Mouse (Mus musculus): ENCODE data around the gene Npas2. TPM values are rescaled to one million over a fixed set of nuclear protein-coding genes. Genes with fewer than 3 reads are reported as not detected.

Gene Npas2
- polyA plus RNA-seq, 1 experiment: not detected

GRCm38 (mm10) chr1:39307291-39307690 is 113.8 kb downstream of the Npas2 start:
- TF ChIP-seq CTCF (IDR thresholded peaks at IDR 0.05; ENCODE audit: insufficient read depth, low read depth, low read length) (no peak), POLR2A (IDR thresholded peaks at IDR 0.05; ENCODE audit: insufficient read depth, low read depth, low read length) (no peak)
- Histone ChIP-seq H3K4me1 (ENCODE audit: control insufficient read depth, insufficient read depth, low read length) (peaks cover 16% of the 10 kb centered on the region), H3K27ac (ENCODE audit: insufficient read depth, low read depth, low read length) (peak overlapping the region; percentile 68; the same call in 1 of the 2 replicates), H3K4me3 (ENCODE audit: insufficient read depth, low read depth, low read length) (no peak overlapping the region)

- 69% methylated on average over 2 of the region's 2 CpGs for WGBS
- TF ChIP-seq CTCF (IDR thresholded peaks at IDR 0.05; ENCODE audit: insufficient read depth, low read depth, low read length): no peak
- TF ChIP-seq POLR2A (IDR thresholded peaks at IDR 0.05; ENCODE audit: insufficient read depth, low read depth, low read length): no peak
- H3K4me1 ChIP-seq (ENCODE audit: control insufficient read depth, insufficient read depth, low read length): peaks cover 20% of the 10 kb centered on the region
- H3K27ac ChIP-seq (ENCODE audit: insufficient read depth, low read depth, low read length): no peak overlapping the region
- H3K4me3 ChIP-seq (ENCODE audit: insufficient read depth, low read depth, low read length): no peak overlapping the region
Measured at GRCm38 (mm10) chr1:39307971-39308370, 114.4 kb downstream of the Npas2 start.

GRCm38 (mm10) chr1:39309548-39309947 is 116.0 kb downstream of the Npas2 start:
- Histone ChIP-seq H3K4me1 (ENCODE audit: control insufficient read depth, insufficient read depth, low read length) (peaks cover 28% of the 10 kb centered on the region), H3K4me3 (ENCODE audit: insufficient read depth, low read depth, low read length) (no peak overlapping the region), H3K27ac (ENCODE audit: insufficient read depth, low read depth, low read length) (no peak overlapping the region)
- WGBS: 93% methylated on average over 7 of the region's 7 CpGs
- TF ChIP-seq CTCF (IDR thresholded peaks at IDR 0.05; ENCODE audit: insufficient read depth, low read depth, low read length): no peak
- TF ChIP-seq POLR2A (IDR thresholded peaks at IDR 0.05; ENCODE audit: insufficient read depth, low read depth, low read length): no peak

GRCm38 (mm10) chr1:39312345-39312967 is 118.9 kb downstream of the Npas2 start:
- H3K4me3 ChIP-seq (ENCODE audit: insufficient read depth, low read depth, low read length): no peak overlapping the region
- H3K4me1 ChIP-seq (ENCODE audit: control insufficient read depth, insufficient read depth, low read length): peaks cover 22% of the 10 kb centered on the region
- peak overlapping the region; percentile 20; the same call in 1 of the 2 replicates for H3K27ac ChIP-seq (ENCODE audit: insufficient read depth, low read depth, low read length)
- 58% methylated on average over 25 of the region's 25 CpGs for WGBS
- TF ChIP-seq POLR2A (IDR thresholded peaks at IDR 0.05; ENCODE audit: insufficient read depth, low read depth, low read length) (no peak), CTCF (IDR thresholded peaks at IDR 0.05; ENCODE audit: insufficient read depth, low read depth, low read length) (no peak)

- H3K27ac ChIP-seq (ENCODE audit: insufficient read depth, low read depth, low read length): 0 out of 2 replicates have a peak overlapping the region, but pooled peaks have one; percentile 20
- no peak for TF ChIP-seq CTCF (IDR thresholded peaks at IDR 0.05; ENCODE audit: insufficient read depth, low read depth, low read length)
- TF ChIP-seq POLR2A (IDR thresholded peaks at IDR 0.05; ENCODE audit: insufficient read depth, low read depth, low read length): no peak
- WGBS: 49% methylated on average over 10 of the region's 10 CpGs
Measured at GRCm38 (mm10) chr1:39313352-39314245, 120.1 kb downstream of the Npas2 start.

GRCm38 (mm10) chr1:39317935-39318334 is 124.4 kb downstream of the Npas2 start:
- no peak overlapping the region for H3K27ac ChIP-seq (ENCODE audit: insufficient read depth, low read depth, low read length)
- WGBS: 58% methylated on average over 2 of the region's 2 CpGs
- no peak for TF ChIP-seq CTCF (IDR thresholded peaks at IDR 0.05; ENCODE audit: insufficient read depth, low read depth, low read length)
- no peak for TF ChIP-seq POLR2A (IDR thresholded peaks at IDR 0.05; ENCODE audit: insufficient read depth, low read depth, low read length)
- peaks cover 11% of the 10 kb centered on the region for H3K4me1 ChIP-seq (ENCODE audit: control insufficient read depth, insufficient read depth, low read length)
- H3K4me3 ChIP-seq (ENCODE audit: insufficient read depth, low read depth, low read length): no peak overlapping the region

More at GRCm38 (mm10) chr1:39313352-39314245, 120.1 kb downstream of the Npas2 start:
- no peak overlapping the region for H3K4me3 ChIP-seq (ENCODE audit: insufficient read depth, low read depth, low read length)
- peaks cover 18% of the 10 kb centered on the region for H3K4me1 ChIP-seq (ENCODE audit: control insufficient read depth, insufficient read depth, low read length)

GRCm38 (mm10) chr1:39318870-39319269 is 125.3 kb downstream of the Npas2 start:
- Histone ChIP-seq H3K27ac (ENCODE audit: insufficient read depth, low read depth, low read length) (no peak overlapping the region), H3K4me3 (ENCODE audit: insufficient read depth, low read depth, low read length) (no peak overlapping the region), H3K4me1 (ENCODE audit: control insufficient read depth, insufficient read depth, low read length) (peaks cover 7% of the 10 kb centered on the region)
- 36% methylated on average over 7 of the region's 7 CpGs for WGBS
- TF ChIP-seq POLR2A (IDR thresholded peaks at IDR 0.05; ENCODE audit: insufficient read depth, low read depth, low read length): no peak
- no peak for TF ChIP-seq CTCF (IDR thresholded peaks at IDR 0.05; ENCODE audit: insufficient read depth, low read depth, low read length)

- Histone ChIP-seq H3K4me1 (ENCODE audit: control insufficient read depth, insufficient read depth, low read length) (peaks cover 3% of the 10 kb centered on the region), H3K4me3 (ENCODE audit: insufficient read depth, low read depth, low read length) (no peak overlapping the region), H3K27ac (ENCODE audit: insufficient read depth, low read depth, low read length) (no peak overlapping the region)
- no peak for TF ChIP-seq CTCF (IDR thresholded peaks at IDR 0.05; ENCODE audit: insufficient read depth, low read depth, low read length)
- WGBS: 76% methylated on average over 6 of the region's 6 CpGs
Measured at GRCm38 (mm10) chr1:39321954-39322353, 128.4 kb downstream of the Npas2 start.

- Histone ChIP-seq H3K27ac (ENCODE audit: insufficient read depth, low read depth, low read length) (no peak overlapping the region), H3K4me3 (ENCODE audit: insufficient read depth, low read depth, low read length) (no peak overlapping the region), H3K4me1 (ENCODE audit: control insufficient read depth, insufficient read depth, low read length) (peaks cover 3% of the 10 kb centered on the region)
- WGBS: 90% methylated on average over 6 of the region's 6 CpGs
- TF ChIP-seq CTCF (IDR thresholded peaks at IDR 0.05; ENCODE audit: insufficient read depth, low read depth, low read length) (no peak), POLR2A (IDR thresholded peaks at IDR 0.05; ENCODE audit: insufficient read depth, low read depth, low read length) (no peak)
Measured at GRCm38 (mm10) chr1:39325228-39325627, 131.7 kb downstream of the Npas2 start.
